Mouse (Mus musculus) mouse embryonic stem cell (cell line): ENCODE measurements around the gene Sdf2l1.

ENCODE experiments used
- in situ Hi-C, 2 experiments: fragments of 300-500 bp; cut with MboI; formaldehyde crosslinking; loops; 1 replicate in 1 of 2; 3 replicates in 1 of 2; pipeline ENCODE4 v1.14.3; 2019 to 2020; ENCODE audit warnings: low sequenced_read_pairs in 2 of 2, low pct_unique_long_range_greater_than_20kb in 1 of 2, mixed read lengths in 1 of 2; ENCODE audit not compliant: unreplicated experiment in 1 of 2

Sdf2l1 gene

GRCm38 (mm10) chr16:17127292-17127691 is 4.9 kb downstream of the Sdf2l1 start:
- in situ Hi-C loops, result no loop called here

- in situ Hi-C loops, result no loop called here
These were observed 7.2 kb downstream of the Sdf2l1 start, which contains the start of gene 2610318N02Rik for GRCm38 (mm10) chr16:17124871-17125520. Gene 2610318N02Rik (minus strand): TSS chr16:17125167.

- in situ Hi-C loops, result no loop called here
These were observed 7.9 kb downstream of the Sdf2l1 start for GRCm38 (mm10) chr16:17124119-17124870.

GRCm38 (mm10) chr16:17121569-17121968 is 10.6 kb downstream of the Sdf2l1 start:
- in situ Hi-C loops, result no loop called here

GRCm38 (mm10) chr16:17117309-17117799 is 14.8 kb downstream of the Sdf2l1 start:
- in situ Hi-C loops, result no loop called here

GRCm38 (mm10) chr16:17110771-17111743 is 21.1 kb downstream of the Sdf2l1 start, which contains the start of gene Ppil2:
Gene Ppil2 (minus strand): TSS chr16:17111257.
- in situ Hi-C loops, result no loop called here

GRCm38 (mm10) chr16:17104600-17104999 is 27.6 kb downstream of the Sdf2l1 start:
- in situ Hi-C loops, result no loop called here

GRCm38 (mm10) chr16:17102630-17103220 is 29.5 kb downstream of the Sdf2l1 start:
- in situ Hi-C loops, result no loop called here

- in situ Hi-C loops, result no loop called here
These were observed 35.2 kb downstream of the Sdf2l1 start for GRCm38 (mm10) chr16:17096938-17097337.

GRCm38 (mm10) chr16:17088346-17088745 is 43.8 kb downstream of the Sdf2l1 start:
- in situ Hi-C loops, result no loop called here

GRCm38 (mm10) chr16:17086669-17087193 is 45.5 kb downstream of the Sdf2l1 start:
- in situ Hi-C loops, result no loop called here

GRCm38 (mm10) chr16:17086241-17086640 is 45.9 kb downstream of the Sdf2l1 start:
- in situ Hi-C loops, result no loop called here

GRCm38 (mm10) chr16:17085636-17086035 is 46.5 kb downstream of the Sdf2l1 start:
- in situ Hi-C loops, result no loop called here

- in situ Hi-C loops, result loop anchor here in 1 of 2 experiments (5.0 kb wide), 1 partner anchor 200 kb away; no protein-coding TSS in a partner anchor
These were observed 49.9 kb downstream of the Sdf2l1 start for GRCm38 (mm10) chr16:17082121-17082792.
